Mouse (Mus musculus): Measurements from ENCODE around the gene Olfr572.
A peak's percentile ranks its signal among the peaks of the same experiment; 100 is the strongest.

Olfr572 gene

GRCm38 (mm10) chr7:102924109-102924508 lies at the start of gene Olfr572:
Gene Olfr572, plus strand, starts transcription at chr7:102924409.
- DNase-seq (ENCODE audit: inconsistent age in 2 of 2, low spot score in 1 of 2), result no peak

GRCm38 (mm10) chr7:102876822-102877221 lies 47.4 kb upstream of the Olfr572 start, which contains the start of gene Olfr568:
Gene Olfr568, plus strand, starts transcription at chr7:102877122.
- DNase-seq (ENCODE audit: inconsistent age in 2 of 2, low spot score in 1 of 2), result no peak

GRCm38 (mm10) chr7:102890782-102891181 lies 33.4 kb upstream of the Olfr572 start, which contains the start of gene Olfr569:
Gene Olfr569, minus strand, starts transcription at chr7:102890882.
- no peak for DNase-seq (ENCODE audit: inconsistent age in 2 of 2, low spot score in 1 of 2)

DNA sequence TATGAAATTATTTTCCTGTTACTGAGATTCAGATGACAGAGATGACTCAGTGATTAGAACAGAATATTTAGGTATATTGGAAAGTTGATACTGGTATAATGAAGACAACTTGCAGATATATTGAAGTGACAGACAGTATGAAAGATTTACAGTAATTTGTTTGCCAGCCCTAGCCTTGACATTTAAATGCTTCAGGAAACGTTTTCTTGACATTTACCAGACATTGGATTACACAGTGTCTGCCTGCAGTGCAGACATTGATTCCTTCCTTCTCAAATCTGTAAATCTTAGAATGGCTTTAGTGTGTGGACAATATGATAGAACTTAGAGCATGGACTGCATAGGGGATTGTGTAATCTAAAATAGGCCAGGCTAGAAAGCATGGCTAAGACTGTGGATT lies 8.9 kb upstream of the Olfr572 start:
- DNase-seq (ENCODE audit: inconsistent age in 2 of 2, low spot score in 1 of 2), result peak in 1 of 2 experiments; percentile 64

DNA sequence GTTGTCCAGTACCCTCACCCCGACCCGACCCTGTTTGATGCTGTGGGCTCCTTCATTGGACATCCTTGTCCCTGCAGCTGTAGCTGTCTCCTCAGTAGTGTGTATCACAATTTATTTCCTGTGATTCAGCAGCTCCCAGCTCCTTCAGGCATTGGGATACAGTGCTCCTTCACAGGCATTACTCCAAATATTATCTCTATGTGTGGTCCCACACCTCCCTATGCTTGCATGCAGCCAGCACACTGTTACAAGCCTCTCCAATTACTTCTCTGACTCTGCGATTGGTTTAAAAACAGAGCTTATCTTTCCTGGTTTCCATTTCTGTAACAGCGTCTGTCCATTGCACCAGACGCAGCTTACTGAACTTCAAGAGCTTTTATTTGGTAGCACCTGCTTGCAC lies 7.8 kb upstream of the Olfr572 start:
- DNase-seq (ENCODE audit: inconsistent age in 2 of 2, low spot score in 1 of 2), result peak in 1 of 2 experiments; percentile 25

DNA sequence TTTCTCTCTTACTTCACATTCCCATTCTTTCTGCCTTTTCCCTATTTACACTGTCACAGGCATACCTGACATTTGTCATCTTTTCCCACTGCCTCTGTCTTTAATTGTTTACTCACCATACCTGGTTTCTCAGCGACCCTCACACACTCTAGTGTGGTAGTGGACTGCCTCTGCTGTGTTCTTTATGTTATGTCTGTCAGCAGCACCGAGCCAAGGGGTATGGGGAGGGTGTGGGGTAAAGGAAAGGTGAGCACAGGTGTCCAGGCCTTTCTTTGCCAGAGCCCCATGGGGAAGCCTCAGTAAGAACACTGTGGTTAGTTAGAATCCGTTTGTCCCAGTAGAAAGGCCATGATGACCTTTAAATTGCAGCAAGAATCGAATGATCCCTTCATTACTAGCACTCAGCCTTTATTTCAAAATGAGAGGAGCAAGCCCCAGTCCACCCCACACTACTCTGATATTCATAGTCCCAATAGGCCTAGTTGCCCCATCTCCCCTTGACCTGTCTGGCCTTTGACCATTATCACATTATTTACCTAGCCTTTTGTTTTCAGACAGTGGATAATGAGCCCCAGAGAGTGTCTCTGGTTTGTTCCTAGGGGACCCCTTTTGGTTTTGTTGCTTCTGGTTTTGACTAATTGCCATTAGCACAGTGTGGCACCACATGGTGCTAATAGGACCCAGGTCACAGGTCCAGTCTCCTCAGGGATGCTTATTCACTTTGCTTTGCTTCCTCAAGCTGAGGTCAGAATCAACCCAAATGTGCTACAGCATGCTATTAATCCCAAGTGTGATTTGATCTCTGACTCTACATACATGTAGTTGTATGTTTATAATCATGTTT lies 7.0 kb upstream of the Olfr572 start, which contains the start of gene Olfr571:
Gene Olfr571, minus strand, starts transcription at position 505 of the 844 bp plus-strand sequence.
- DNase-seq (ENCODE audit: inconsistent age in 2 of 2, low spot score in 1 of 2), result peak in 1 of 2 experiments; percentile 30

DNA sequence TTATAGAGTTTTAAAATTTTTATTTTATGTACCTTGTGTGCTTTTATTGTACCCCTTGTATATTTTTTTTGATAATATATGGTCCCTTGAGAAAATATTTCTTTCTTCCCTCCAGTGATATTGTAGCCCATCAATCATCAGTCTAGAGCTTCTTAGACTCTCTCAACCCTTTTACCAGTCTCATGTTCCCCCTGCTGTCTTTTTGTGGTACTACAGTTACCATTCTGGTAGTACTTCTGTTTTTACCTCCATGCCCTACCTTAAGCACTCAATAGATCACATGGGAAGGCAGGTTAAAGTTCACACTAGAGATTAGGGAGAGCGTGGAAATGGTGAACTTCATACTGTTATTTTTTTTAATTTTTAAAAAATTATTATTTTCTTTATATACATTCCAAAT lies 4.6 kb upstream of the Olfr572 start:
- DNase-seq (ENCODE audit: inconsistent age in 2 of 2, low spot score in 1 of 2), result peak in 1 of 2 experiments; percentile 73

- DNase-seq (ENCODE audit: inconsistent age in 2 of 2, low spot score in 1 of 2), result no peak
These were observed 2.9 kb downstream of the Olfr572 start for GRCm38 (mm10) chr7:102927105-102927504.

DNA sequence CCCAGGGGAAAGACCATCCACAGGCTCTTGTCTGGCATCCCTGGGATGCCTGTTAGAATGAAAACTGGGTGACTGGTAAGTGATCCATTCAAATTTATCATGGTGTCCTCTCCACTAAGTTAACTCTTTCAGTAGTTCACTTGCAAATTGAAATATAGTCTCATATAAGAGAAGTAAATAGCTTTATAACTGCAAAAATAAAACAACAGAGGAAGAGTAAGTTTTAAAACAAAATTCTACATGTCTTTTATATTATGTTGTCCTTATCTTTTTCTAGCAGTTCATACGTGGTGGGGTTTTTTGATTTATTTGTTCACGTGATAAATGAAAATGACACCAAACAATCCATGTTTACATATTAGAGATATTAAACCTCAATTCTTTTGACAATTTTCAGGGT lies 18.3 kb downstream of the Olfr572 start, which contains the start of gene Olfr573-ps1:
Gene Olfr573-ps1, minus strand, starts transcription at position 101 of the 400 bp plus-strand sequence.
- no peak for DNase-seq (ENCODE audit: inconsistent age in 2 of 2, low spot score in 1 of 2)

GRCm38 (mm10) chr7:102943417-102943816 lies 19.2 kb downstream of the Olfr572 start:
- no peak for DNase-seq (ENCODE audit: inconsistent age in 2 of 2, low spot score in 1 of 2)

DNA sequence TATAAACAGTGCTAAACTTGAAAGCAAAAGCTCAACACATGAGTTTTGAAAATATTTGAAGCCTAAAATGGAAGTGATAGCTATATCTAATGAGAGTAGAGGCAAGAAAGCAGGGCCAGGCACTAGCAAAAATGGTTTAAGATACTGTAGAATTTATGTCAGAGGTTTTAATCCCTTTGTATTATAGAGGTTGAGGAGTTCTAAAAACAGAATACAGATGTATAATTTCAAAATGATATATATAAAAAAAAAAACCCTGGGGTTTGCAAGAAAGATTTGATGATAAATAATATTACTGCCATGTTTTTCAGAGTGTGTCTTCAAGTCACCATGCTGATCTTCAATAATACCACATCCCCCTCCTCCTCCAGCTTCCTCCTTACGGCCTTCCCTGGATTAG lies 24.0 kb downstream of the Olfr572 start, which contains the start of gene Olfr574:
Gene Olfr574, plus strand, starts transcription at position 301 of the 400 bp plus-strand sequence.
- no peak for DNase-seq (ENCODE audit: inconsistent age in 2 of 2, low spot score in 1 of 2)

GRCm38 (mm10) chr7:102950732-102951131 lies 26.5 kb downstream of the Olfr572 start:
- no peak for DNase-seq (ENCODE audit: inconsistent age in 2 of 2, low spot score in 1 of 2)

DNA sequence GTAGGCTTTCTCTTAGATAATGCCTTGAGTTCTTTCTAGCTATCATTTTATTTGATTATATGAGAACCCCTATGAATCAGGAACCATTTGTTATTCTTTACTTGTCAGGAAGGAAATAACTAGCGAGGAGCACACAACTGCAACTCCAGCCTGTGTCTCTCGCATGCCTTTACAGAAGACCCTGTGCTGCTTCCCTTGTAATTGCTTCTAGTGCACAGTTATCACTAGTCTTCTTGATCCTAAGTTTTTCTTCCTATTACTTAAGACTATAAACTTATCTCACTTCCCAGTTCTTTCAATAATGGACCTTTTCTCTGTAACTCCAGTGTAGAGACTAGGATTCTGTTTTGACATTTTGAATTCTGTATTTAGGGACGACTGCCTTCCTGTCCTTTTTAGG lies 33.9 kb downstream of the Olfr572 start:
- DNase-seq (ENCODE audit: inconsistent age in 2 of 2, low spot score in 1 of 2), result no peak

DNA sequence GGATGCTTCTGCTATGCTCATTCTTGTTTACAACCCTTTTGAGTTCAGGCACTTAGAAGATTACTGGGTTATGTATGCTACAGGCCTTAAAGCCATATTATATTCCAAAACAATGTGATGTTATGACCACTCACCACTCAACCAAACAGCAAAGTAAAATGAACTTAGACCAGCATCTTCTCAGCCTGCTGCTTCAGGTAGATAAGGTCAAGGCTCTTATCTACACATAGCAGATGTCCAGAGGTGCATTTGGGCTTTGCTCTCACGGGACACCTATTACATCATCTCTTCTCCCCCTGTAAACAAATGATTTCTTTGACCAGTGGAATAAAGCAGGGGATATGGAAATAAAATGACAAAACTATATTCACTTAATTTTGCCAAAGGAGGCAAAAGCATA lies 34.4 kb downstream of the Olfr572 start, which contains the start of gene Olfr575:
Gene Olfr575, minus strand, starts transcription at position 183 of the 400 bp plus-strand sequence.
- DNase-seq (ENCODE audit: inconsistent age in 2 of 2, low spot score in 1 of 2), result no peak

DNA sequence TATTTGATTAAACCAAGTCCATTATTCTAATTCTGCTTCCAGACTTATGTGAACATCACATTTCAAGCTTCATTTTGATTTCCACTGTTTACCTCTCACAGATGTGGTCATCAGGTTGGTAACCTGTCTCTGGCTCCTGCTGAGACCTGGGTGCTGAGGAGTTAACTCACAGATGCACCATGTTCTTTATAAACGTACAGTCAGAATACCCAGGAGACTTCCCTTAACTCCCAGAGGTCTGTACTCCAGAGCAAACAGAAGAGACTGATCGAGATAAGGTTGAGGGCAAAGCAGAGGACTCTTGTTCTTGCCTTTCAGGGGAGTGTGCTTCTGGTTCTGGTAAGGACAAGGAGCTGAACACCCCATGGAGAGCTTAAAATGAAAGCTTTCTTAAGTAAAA lies 38.2 kb downstream of the Olfr572 start, which contains the start of gene Olfr576:
Gene Olfr576, plus strand, starts transcription at position 301 of the 400 bp plus-strand sequence.
- no peak for DNase-seq (ENCODE audit: inconsistent age in 2 of 2, low spot score in 1 of 2)

GRCm38 (mm10) chr7:102974399-102974798 lies 50.2 kb downstream of the Olfr572 start:
- no peak for DNase-seq (ENCODE audit: inconsistent age in 2 of 2, low spot score in 1 of 2)

DNA sequence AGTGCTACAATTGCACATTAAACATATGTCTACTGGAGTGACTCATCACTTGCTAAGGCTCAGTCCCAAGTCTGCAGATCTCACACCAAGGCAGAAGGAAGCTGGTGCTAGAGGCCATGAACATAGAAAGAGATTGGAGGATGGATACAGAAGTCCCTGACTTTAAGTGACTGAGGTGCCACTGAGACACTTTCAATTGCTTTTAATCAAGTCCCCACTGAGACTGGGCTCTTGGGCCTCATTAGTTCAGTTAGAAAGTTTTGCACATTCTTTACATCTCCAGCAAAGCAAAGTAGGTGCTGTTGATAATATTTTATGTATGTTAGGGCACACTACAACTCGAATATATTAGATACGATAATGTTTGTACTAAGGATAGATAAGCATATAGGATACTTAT lies 51.6 kb downstream of the Olfr572 start, which contains the start of gene Olfr577:
Gene Olfr577, minus strand, starts transcription at position 101 of the 400 bp plus-strand sequence.
- DNase-seq (ENCODE audit: inconsistent age in 2 of 2, low spot score in 1 of 2), result no peak

Data from adrenal gland, adult (tissue).